Mouse (Mus musculus): ENCODE measurements around the gene Dffb.

GRCm38 (mm10) chr4:153928772-153929299 is 46.1 kb downstream of the Dffb start:
- TF ChIP-seq POLR2A (IDR thresholded peaks at IDR 0.05; ENCODE audit: insufficient read depth, low read depth, low read length) (no peak), CTCF (IDR thresholded peaks at IDR 0.05) (no peak), EP300 (IDR thresholded peaks at IDR 0.05; ENCODE audit: insufficient read depth, low read depth, low read length) (no peak)

Data from heart, adult 2 months (tissue).